In the genomic region with DNA sequence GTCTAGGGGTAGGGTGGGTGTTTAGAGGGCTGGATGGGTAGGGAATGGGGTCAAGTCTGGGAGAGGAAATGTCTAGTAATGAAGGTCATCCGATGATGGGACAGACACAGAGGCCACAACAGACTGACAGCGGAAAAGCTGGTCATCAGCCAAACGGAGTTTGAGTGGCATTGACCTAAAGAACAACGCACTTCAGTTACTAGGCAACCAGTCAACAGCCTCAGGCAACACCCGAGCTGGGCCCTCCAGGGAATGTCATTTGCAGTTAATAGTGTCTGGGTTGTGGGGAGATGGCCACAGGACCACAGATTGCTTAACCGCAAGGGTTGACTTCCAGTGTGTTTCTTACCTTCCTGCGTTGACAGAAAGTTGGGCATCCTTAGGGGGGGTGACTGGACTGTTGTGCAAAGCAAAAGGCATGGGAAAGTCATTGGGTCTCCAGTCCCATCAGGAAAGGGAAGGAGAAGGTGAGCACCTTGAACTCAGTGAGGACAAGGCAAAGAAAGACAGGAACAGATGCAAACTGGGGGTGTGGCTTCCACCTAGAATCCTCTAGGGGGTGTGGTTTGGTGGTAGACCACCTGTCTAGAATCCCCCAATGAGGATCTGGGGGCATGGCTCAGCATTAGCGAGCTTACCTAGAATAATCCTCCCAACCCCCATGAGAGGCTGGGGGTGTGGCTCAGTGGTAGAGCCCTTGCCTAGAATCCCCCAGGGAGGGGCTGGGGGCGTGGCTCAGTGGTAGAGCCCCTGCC, we compare ENCODE assay signal across 11 mouse cellular contexts. TPM values are rescaled to one million over a fixed set of nuclear protein-coding genes. Genes with fewer than 3 reads are reported as not detected.
DNase-seq lines count a peak whose midpoint lies in the region; ATAC-seq and TF ChIP-seq lines count a peak whose summit lies in the region.
"Had no signal": no experiment of that assay in that cellular context is flagged by ENCODE, and none has a peak within 500 bp of the region (broad histone marks: within the 10 kb centered on the region; RNA-seq: fewer than 3 reads in every experiment).

No protein-coding gene starts in this region.

- no peak for ATAC-seq in liver, embryonic 11.5 days (replicated peaks; ENCODE audit: low FRiP score)
- no peak for ATAC-seq in midbrain, embryonic 11.5 days (ENCODE audit: low FRiP score)

- WGBS in liver, adult 2 months, result 33% methylated on average over 9 of the region's 9 CpGs
- WGBS in liver, embryonic 11.5 days, result 60% methylated on average over 9 of the region's 9 CpGs
- 77% methylated on average over 8 of the region's 9 CpGs for WGBS in midbrain, embryonic 11.5 days

- H3K27me3 ChIP-seq in liver, adult 2 months (ENCODE audit: control insufficient read depth, insufficient read depth, low read length), result no peaks in the 10 kb centered on the region
- no peaks in the 10 kb centered on the region for H3K27me3 ChIP-seq in liver, embryonic 11.5 days (replicated peaks; ENCODE audit: control insufficient read depth, insufficient read depth, low read length)
- H3K27me3 ChIP-seq in midbrain, embryonic 11.5 days (ENCODE audit: control insufficient read depth, insufficient read depth, low read length), result no peaks in the 10 kb centered on the region
- H3K27me3 ChIP-seq: liver, embryonic 15.5 days; neural tube, embryonic 15.5 days had no signal

- DNase-seq in liver, adult 2 months (ENCODE audit: extremely low read depth, low read depth, low spot score), result peak; percentile 70
- DNase-seq in liver, embryonic 11.5 days (ENCODE audit: low spot score), result no peak
- peak; percentile 51 to 63 for DNase-seq in adrenal gland, postnatal 36 days
- DNase-seq in heart, postnatal 10 days, result peak; percentile 66 to 80
- DNase-seq in retina, postnatal 1 day, result peak; percentile 64
- DNase-seq in left cerebral cortex, postnatal 14 days (ENCODE audit: low spot score in 2 of 2), result no peak
- no peak for DNase-seq in kidney, adult 9 months
- no peak for DNase-seq in midbrain, embryonic 11.5 days (ENCODE audit: low spot score, missing footprints)

- no peak overlapping the region for H3K9ac ChIP-seq in liver, adult 2 months (ENCODE audit: low read depth, low read length)
- H3K9ac ChIP-seq in liver, embryonic 11.5 days (ENCODE audit: low read depth, low read length), result no peak overlapping the region
- H3K9ac ChIP-seq in midbrain, embryonic 11.5 days (ENCODE audit: low read length), result no peak overlapping the region
- H3K9ac ChIP-seq: liver, embryonic 15.5 days; neural tube, embryonic 15.5 days had no signal

- no peaks in the 10 kb centered on the region for H3K36me3 ChIP-seq in liver, adult 2 months (ENCODE audit: control insufficient read depth, insufficient read depth, low read length)
- H3K36me3 ChIP-seq in liver, embryonic 11.5 days (ENCODE audit: control insufficient read depth, insufficient read depth, low read length), result no peaks in the 10 kb centered on the region
- H3K36me3 ChIP-seq in midbrain, embryonic 11.5 days (ENCODE audit: control insufficient read depth, insufficient read depth, low read length), result no peaks in the 10 kb centered on the region
- H3K36me3 ChIP-seq: liver, embryonic 15.5 days had no signal

- H3K4me3 ChIP-seq in liver, adult 2 months (ENCODE audit: insufficient read depth, low read depth, low read length), result no peak overlapping the region
- H3K4me3 ChIP-seq in liver, embryonic 11.5 days (ENCODE audit: low read depth, low read length), result no peak overlapping the region
- H3K4me3 ChIP-seq in midbrain, embryonic 11.5 days (ENCODE audit: low read depth, low read length), result no peak overlapping the region
- H3K4me3 ChIP-seq: forebrain, embryonic 10.5 days; liver, embryonic 15.5 days; neural tube, embryonic 15.5 days had no signal

- no peak overlapping the region for H3K4me2 ChIP-seq in liver, embryonic 11.5 days
- H3K4me2 ChIP-seq in midbrain, embryonic 11.5 days, result no peak overlapping the region
- H3K4me2 ChIP-seq: liver, embryonic 15.5 days; neural tube, embryonic 15.5 days had no signal

- H3K4me1 ChIP-seq in liver, adult 2 months (ENCODE audit: control insufficient read depth, insufficient read depth, low read length), result no peaks in the 10 kb centered on the region
- H3K4me1 ChIP-seq in liver, embryonic 11.5 days (replicated peaks; ENCODE audit: control insufficient read depth, insufficient read depth, low read length), result peaks cover 5% of the 10 kb centered on the region; the same call in 1 of the 2 replicates
- no peaks in the 10 kb centered on the region for H3K4me1 ChIP-seq in midbrain, embryonic 11.5 days (ENCODE audit: control insufficient read depth, insufficient read depth, low read length)
- H3K4me1 ChIP-seq: liver, embryonic 15.5 days; neural tube, embryonic 15.5 days had no signal

- H3K79me2 ChIP-seq in liver, adult 2 months (ENCODE audit: control insufficient read depth, insufficient read depth, low read length), result no peaks in the 10 kb centered on the region

- TF ChIP-seq CTCF in liver, adult 2 months (IDR thresholded peaks at IDR 0.05; ENCODE audit: low read depth, low read length), result no peak

- no peaks in the 10 kb centered on the region for H3K9me3 ChIP-seq in liver, embryonic 11.5 days (ENCODE audit: control insufficient read depth, low read length)
- no peaks in the 10 kb centered on the region for H3K9me3 ChIP-seq in midbrain, embryonic 11.5 days (ENCODE audit: control insufficient read depth, low read length)
- H3K9me3 ChIP-seq: forebrain, embryonic 10.5 days; liver, embryonic 15.5 days; neural tube, embryonic 15.5 days had no signal

- intact Hi-C loops in heart, postnatal 10 days (cut with DNase I), result no loop called here
- intact Hi-C loops in left cerebral cortex, postnatal 14 days (cut with DNase I), result no loop called here

- no peak for TF ChIP-seq POLR2A in liver, adult 2 months (IDR thresholded peaks at IDR 0.05; ENCODE audit: extremely low read depth, insufficient read depth, low read length)

- H3K27ac ChIP-seq in liver, adult 2 months (replicated peaks; ENCODE audit: insufficient read depth, low read depth, low read length), result no peak overlapping the region
- no peak overlapping the region for H3K27ac ChIP-seq in liver, embryonic 11.5 days (ENCODE audit: low read depth, low read length)
- H3K27ac ChIP-seq in midbrain, embryonic 11.5 days (ENCODE audit: low read depth, low read length), result no peak overlapping the region
- H3K27ac ChIP-seq: forebrain, embryonic 10.5 days; liver, embryonic 15.5 days; neural tube, embryonic 15.5 days had no signal

RNA-seq across cellular contexts. Expression of a gene that starts 21.8 kb away (rescaled TPM):
- 0.28 and 0.40 TPM in 2 replicates for total RNA-seq in liver, adult 2 months (2014; rRNA removed)
- polyA plus RNA-seq in liver, adult 2 months (2012; rRNA removed), result 0.81 and 0.97 TPM in 2 replicates
- 1.8 and 2.1 TPM in 2 replicates for polyA plus RNA-seq in liver, embryonic 11.5 days (2014; fragmentation: Nextera tagmentation; extraction: Ambion mirVana)
- 10 to 100 TPM; 12.1 TPM for total RNA-seq in adrenal gland, postnatal 36 days (2021)
- 10 to 100 TPM; 21.4 to 23.4 TPM for total RNA-seq in heart, postnatal 10 days (2021)
- total RNA-seq in left cerebral cortex, postnatal 14 days (2021), result 10 to 100 TPM; 65.7 to 67.8 TPM
- 10.8 and 11.7 TPM in 2 replicates for polyA plus RNA-seq in midbrain, embryonic 11.5 days (2014; fragmentation: Nextera tagmentation; extraction: Ambion mirVana)

RNA-seq across cellular contexts. Expression of a gene that starts 55.3 kb away (rescaled TPM):
- 9.9 and 11.2 TPM in 2 replicates for total RNA-seq in liver, adult 2 months (2014; rRNA removed)
- polyA plus RNA-seq in liver, adult 2 months (2012; rRNA removed), result 16.4 and 16.9 TPM in 2 replicates
- 39.1 and 43.8 TPM in 2 replicates for polyA plus RNA-seq in liver, embryonic 11.5 days (2014; fragmentation: Nextera tagmentation; extraction: Ambion mirVana)
- 10 to 100 TPM; 30.4 to 31.6 TPM for total RNA-seq in adrenal gland, postnatal 36 days (2021)
- 10 to 100 TPM; 25.3 to 29.2 TPM for total RNA-seq in heart, postnatal 10 days (2021)
- 10 to 100 TPM; 15.7 to 16.0 TPM for total RNA-seq in left cerebral cortex, postnatal 14 days (2021)
- 24.5 and 27.5 TPM in 2 replicates for polyA plus RNA-seq in midbrain, embryonic 11.5 days (2014; fragmentation: Nextera tagmentation; extraction: Ambion mirVana)

Comparison
In these comparisons a context has a peak if more than half of its experiments do, and no peak if none do; other contexts are left out.
1. DNase-seq: peak in liver, adult 2 months (single experiment), adrenal gland, postnatal 36 days (2 of 2), heart, postnatal 10 days (2 of 2) and retina, postnatal 1 day (single experiment); none in liver, embryonic 11.5 days (single experiment), left cerebral cortex, postnatal 14 days (0 of 2), kidney, adult 9 months (single experiment) and midbrain, embryonic 11.5 days (single experiment).